Mouse (Mus musculus): ENCODE data around the gene Gm6803. TPM values are rescaled to one million over a fixed set of nuclear protein-coding genes. Genes with fewer than 3 reads are reported as not detected.
A peak's percentile ranks its signal among the peaks of the same experiment; 100 is the strongest.
"Not testable (repeated sequence)": the region's sequence is repeated elsewhere in the genome, so short reads cannot be mapped to it uniquely, and the experiment has no call there.

Gm6803 gene
- not detected in 2 replicates for polyA plus RNA-seq (2015; fragmentation: Nextera tagmentation; extraction: Ambion mirVana)

- H3K27ac ChIP-seq; DNase-seq; ATAC-seq (ENCODE audit: low read depth); H3K27me3 ChIP-seq; H3K4me2 ChIP-seq; H3K9me3 ChIP-seq (replicated peaks); H3K4me1 ChIP-seq (replicated peaks); H3K36me3 ChIP-seq; H3K4me3 ChIP-seq (replicated peaks); H3K9ac ChIP-seq: not testable (repeated sequence)
- 65% methylated on average over 2 of the region's 2 CpGs for WGBS (ENCODE audit: insufficient replicate concordance)
Observed at GRCm38 (mm10) chr12:88018671-88019070, at the start of gene Gm6803. Gene Gm6803 (minus strand): TSS chr12:88018771.

GRCm38 (mm10) chr12:88045226-88045625 is 26.7 kb upstream of the Gm6803 start:
- WGBS (ENCODE audit: insufficient replicate concordance), result 48% methylated on average over 1 of the region's 1 CpGs
- H3K27me3 ChIP-seq; H3K9me3 ChIP-seq (replicated peaks); H3K4me1 ChIP-seq (replicated peaks); H3K9ac ChIP-seq; H3K4me3 ChIP-seq (replicated peaks); DNase-seq; H3K36me3 ChIP-seq; H3K27ac ChIP-seq; ATAC-seq (ENCODE audit: low read depth); H3K4me2 ChIP-seq: not testable (repeated sequence)

- H3K27ac ChIP-seq; H3K9ac ChIP-seq; ATAC-seq (ENCODE audit: low read depth); H3K4me2 ChIP-seq; H3K4me3 ChIP-seq (replicated peaks); H3K9me3 ChIP-seq (replicated peaks); H3K27me3 ChIP-seq; H3K36me3 ChIP-seq; DNase-seq; H3K4me1 ChIP-seq (replicated peaks): not testable (repeated sequence)
- 59% methylated on average over 1 of the region's 1 CpGs for WGBS (ENCODE audit: insufficient replicate concordance)
Observed at GRCm38 (mm10) chr12:88039703-88040102, 21.1 kb upstream of the Gm6803 start.

- not testable (repeated sequence) for H3K4me2 ChIP-seq; H3K9me3 ChIP-seq (replicated peaks); H3K4me3 ChIP-seq (replicated peaks); H3K27me3 ChIP-seq; DNase-seq; H3K9ac ChIP-seq; H3K4me1 ChIP-seq (replicated peaks); H3K27ac ChIP-seq; H3K36me3 ChIP-seq; ATAC-seq (ENCODE audit: low read depth)
Observed at GRCm38 (mm10) chr12:88039062-88039461, 20.5 kb upstream of the Gm6803 start.

- H3K4me3 ChIP-seq (replicated peaks); DNase-seq; H3K9ac ChIP-seq; H3K27me3 ChIP-seq; H3K4me1 ChIP-seq (replicated peaks); H3K27ac ChIP-seq; H3K9me3 ChIP-seq (replicated peaks); H3K4me2 ChIP-seq; H3K36me3 ChIP-seq; ATAC-seq (ENCODE audit: low read depth): not testable (repeated sequence)
- 75% methylated on average over 5 of the region's 5 CpGs for WGBS (ENCODE audit: insufficient replicate concordance)
Observed at GRCm38 (mm10) chr12:88032250-88032649, 13.7 kb upstream of the Gm6803 start.

GRCm38 (mm10) chr12:88026704-88027103 is 8.1 kb upstream of the Gm6803 start, which contains the start of gene Gm2056:
Gene Gm2056 (plus strand): TSS chr12:88027004.
- H3K36me3 ChIP-seq; H3K9ac ChIP-seq; DNase-seq; ATAC-seq (ENCODE audit: low read depth); H3K27ac ChIP-seq; H3K4me3 ChIP-seq (replicated peaks); H3K9me3 ChIP-seq (replicated peaks); H3K27me3 ChIP-seq; H3K4me1 ChIP-seq (replicated peaks); H3K4me2 ChIP-seq: not testable (repeated sequence)
- WGBS (ENCODE audit: insufficient replicate concordance), result 45% methylated on average over 1 of the region's 1 CpGs

- not testable (repeated sequence) for H3K9me3 ChIP-seq (replicated peaks); ATAC-seq (ENCODE audit: low read depth); H3K4me1 ChIP-seq (replicated peaks); H3K4me3 ChIP-seq (replicated peaks); H3K4me2 ChIP-seq; H3K27me3 ChIP-seq; H3K36me3 ChIP-seq; DNase-seq; H3K27ac ChIP-seq; H3K9ac ChIP-seq
- 78% methylated on average over 1 of the region's 1 CpGs for WGBS (ENCODE audit: insufficient replicate concordance)
Observed at GRCm38 (mm10) chr12:88011548-88011947, 7.0 kb downstream of the Gm6803 start, which contains the start of gene Gm2075. Gene Gm2075 (plus strand): TSS chr12:88011848.

- not testable (repeated sequence) for H3K9ac ChIP-seq; H3K36me3 ChIP-seq; H3K4me3 ChIP-seq (replicated peaks); DNase-seq; H3K9me3 ChIP-seq (replicated peaks); H3K4me2 ChIP-seq; H3K4me1 ChIP-seq (replicated peaks); H3K27ac ChIP-seq; H3K27me3 ChIP-seq
- peak; percentile 53; the same call in 1 of the 2 replicates for ATAC-seq (ENCODE audit: low read depth)
- 44% methylated on average over 3 of the region's 3 CpGs for WGBS (ENCODE audit: insufficient replicate concordance)
Observed at GRCm38 (mm10) chr12:88004118-88004517, 14.5 kb downstream of the Gm6803 start.

- not testable (repeated sequence) for H3K4me1 ChIP-seq (replicated peaks); H3K4me3 ChIP-seq (replicated peaks); H3K9me3 ChIP-seq (replicated peaks); H3K4me2 ChIP-seq; H3K9ac ChIP-seq; ATAC-seq (ENCODE audit: low read depth); H3K27me3 ChIP-seq; H3K27ac ChIP-seq; DNase-seq; H3K36me3 ChIP-seq
Observed at GRCm38 (mm10) chr12:87984000-87984399, 34.6 kb downstream of the Gm6803 start.

Other genes starting within 250 kb of the Gm6803 start
- not detected in 2 replicates for gene Gm21319, start 243.0 kb downstream of the Gm6803 start, polyA plus RNA-seq (2015; fragmentation: Nextera tagmentation; extraction: Ambion mirVana)
- gene Gm21936, start 223.3 kb downstream of the Gm6803 start, polyA plus RNA-seq (2015; fragmentation: Nextera tagmentation; extraction: Ambion mirVana), result not detected in 2 replicates
- not detected in 2 replicates for gene BB287469, start 202.2 kb downstream of the Gm6803 start, polyA plus RNA-seq (2015; fragmentation: Nextera tagmentation; extraction: Ambion mirVana)
- gene Gm2001, start 176.4 kb downstream of the Gm6803 start, polyA plus RNA-seq (2015; fragmentation: Nextera tagmentation; extraction: Ambion mirVana), result not detected in 2 replicates
- gene Gm2016, start 144.7 kb downstream of the Gm6803 start, polyA plus RNA-seq (2015; fragmentation: Nextera tagmentation; extraction: Ambion mirVana), result not detected in 2 replicates
- not detected in 2 replicates for gene Gm2022, start 123.4 kb downstream of the Gm6803 start, polyA plus RNA-seq (2015; fragmentation: Nextera tagmentation; extraction: Ambion mirVana)
- not detected in 2 replicates for gene Gm2035, start 98.9 kb downstream of the Gm6803 start, polyA plus RNA-seq (2015; fragmentation: Nextera tagmentation; extraction: Ambion mirVana)
- gene Gm2042, start 64.7 kb downstream of the Gm6803 start, polyA plus RNA-seq (2015; fragmentation: Nextera tagmentation; extraction: Ambion mirVana), result not detected in 2 replicates
- gene Gm2075, start 6.9 kb downstream of the Gm6803 start, polyA plus RNA-seq (2015; fragmentation: Nextera tagmentation; extraction: Ambion mirVana), result not detected in 2 replicates
- not detected in 2 replicates for gene Gm2056, start 8.2 kb upstream of the Gm6803 start, polyA plus RNA-seq (2015; fragmentation: Nextera tagmentation; extraction: Ambion mirVana)
- gene Gm16368, start 64.9 kb upstream of the Gm6803 start, polyA plus RNA-seq (2015; fragmentation: Nextera tagmentation; extraction: Ambion mirVana), result not detected in 2 replicates
- gene Gm10436, start 163.3 kb upstream of the Gm6803 start, polyA plus RNA-seq (2015; fragmentation: Nextera tagmentation; extraction: Ambion mirVana), result not detected in 2 replicates
- gene Gm8332, start 231.3 kb upstream of the Gm6803 start, polyA plus RNA-seq (2015; fragmentation: Nextera tagmentation; extraction: Ambion mirVana), result not detected in 2 replicates

Measured in liver, embryonic 13.5 days (tissue).